Mouse (Mus musculus) right cerebral cortex, postnatal 4 days (tissue): ENCODE data around the gene Moap1.

Experiments
- DNase-seq: peaks from one replicate; pipeline ENCODE4 v3.0.0-alpha.2; 2022

Moap1 gene

DNA sequence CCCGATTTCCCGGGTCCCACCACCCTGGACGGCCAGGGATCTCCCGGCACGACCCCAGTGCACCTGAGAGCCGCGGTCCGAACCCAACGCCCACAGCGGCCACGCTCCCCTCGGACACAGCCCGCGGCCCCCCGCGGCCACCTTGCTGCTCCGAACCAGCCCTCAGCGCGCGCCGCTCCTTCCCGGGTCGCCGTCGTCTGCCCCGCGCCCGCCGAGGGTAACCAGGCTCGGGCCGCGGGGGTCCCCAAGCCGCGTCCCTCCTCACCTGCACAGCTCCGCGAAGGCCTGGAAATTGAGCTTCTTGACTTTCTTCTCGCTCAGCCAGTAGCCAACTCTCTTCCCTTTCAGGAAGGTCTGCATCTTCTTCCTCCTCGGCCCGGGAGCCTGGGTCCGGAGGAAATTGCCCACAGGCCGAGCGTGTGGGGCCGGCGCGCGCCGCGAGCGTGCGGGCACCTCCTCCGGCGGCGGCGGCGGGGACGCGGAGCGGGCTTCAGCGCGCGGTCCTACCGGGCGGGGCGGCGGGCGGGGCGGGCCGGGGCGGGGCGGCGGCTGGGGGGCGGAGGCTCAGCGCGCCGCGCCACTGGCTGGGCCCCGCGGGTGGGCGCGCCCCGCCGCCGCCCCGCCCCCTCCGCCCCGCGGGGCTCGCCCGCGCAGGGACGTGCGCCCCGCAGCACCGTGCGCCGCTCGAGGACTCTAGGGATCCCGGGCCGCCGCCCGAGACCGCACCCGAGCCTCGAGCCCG, 38.8 kb downstream of the Moap1 start, which contains the start of gene Itpk1:
Gene Itpk1 (minus strand): TSS at position 474 of the 742 bp plus-strand sequence.
- peak; percentile 73 for DNase-seq

GRCm38 (mm10) chr12:102703921-102704408, 39.5 kb downstream of the Moap1 start:
- DNase-seq = no peak

DNA sequence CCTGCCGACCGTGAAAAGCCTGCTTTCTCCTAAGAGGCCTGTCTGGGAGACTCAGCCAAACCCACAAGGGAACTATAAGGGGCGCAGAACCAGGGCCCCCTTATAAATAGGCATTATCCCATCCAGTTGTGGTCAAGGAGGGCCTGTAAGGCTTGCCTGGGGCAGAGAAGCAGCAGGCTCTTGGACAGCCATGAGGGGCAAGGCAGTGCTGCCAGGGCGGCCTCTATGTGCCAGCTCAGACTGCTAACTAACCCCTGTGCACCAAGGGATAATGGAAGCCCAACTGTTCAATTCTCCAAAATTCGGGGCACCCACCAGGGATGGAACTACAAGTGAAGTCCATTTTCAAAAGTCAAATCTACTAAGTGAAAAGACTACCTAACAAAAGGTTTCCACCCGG, 40.0 kb downstream of the Moap1 start:
- no peak for DNase-seq

DNA sequence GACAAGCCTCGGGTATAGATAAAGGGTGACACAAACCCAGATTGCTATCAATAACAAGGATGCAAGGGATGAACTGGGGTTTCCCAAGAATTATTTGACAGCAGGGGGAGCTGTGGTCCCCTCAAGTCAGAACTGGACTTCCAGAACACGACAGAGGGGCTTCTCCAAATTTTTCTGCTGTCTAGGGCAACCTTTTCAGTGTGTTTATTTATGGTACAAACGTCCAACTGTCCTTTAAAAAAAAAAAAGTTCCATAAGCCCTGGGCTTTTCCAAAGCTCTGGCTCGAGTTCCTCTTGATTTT, 40.4 kb downstream of the Moap1 start:
- no peak for DNase-seq

- DNase-seq = peak; percentile 97
Measured at GRCm38 (mm10) chr12:102702356-102703110, 40.9 kb downstream of the Moap1 start.

DNA sequence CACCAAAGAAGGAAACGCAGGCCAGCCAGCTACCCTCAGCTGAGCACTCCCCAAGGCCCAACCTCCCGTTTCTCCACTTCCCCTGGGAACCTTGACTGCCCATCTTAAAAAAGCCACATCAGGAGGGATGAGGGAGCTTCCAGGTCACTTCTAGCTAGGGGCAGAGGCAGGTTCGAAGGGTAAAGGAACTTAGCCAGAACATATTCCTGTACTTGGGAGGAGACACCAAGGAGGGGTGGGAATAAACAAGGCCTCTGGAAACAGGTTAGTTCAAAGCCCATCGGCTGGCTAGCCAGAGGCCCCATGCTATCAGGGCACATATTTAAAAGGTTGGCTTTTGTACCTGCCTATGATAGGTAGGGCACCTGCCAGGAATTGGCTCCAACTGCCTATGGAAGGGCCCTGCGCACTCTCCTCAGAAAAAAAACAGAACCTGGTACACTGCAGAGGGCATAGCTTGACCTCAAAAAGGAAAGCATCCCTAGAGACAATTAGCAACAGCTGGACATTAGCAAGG, 41.7 kb downstream of the Moap1 start:
- no peak for DNase-seq

GRCm38 (mm10) chr12:102700453-102700852, 43.0 kb downstream of the Moap1 start:
- DNase-seq = no peak

DNA sequence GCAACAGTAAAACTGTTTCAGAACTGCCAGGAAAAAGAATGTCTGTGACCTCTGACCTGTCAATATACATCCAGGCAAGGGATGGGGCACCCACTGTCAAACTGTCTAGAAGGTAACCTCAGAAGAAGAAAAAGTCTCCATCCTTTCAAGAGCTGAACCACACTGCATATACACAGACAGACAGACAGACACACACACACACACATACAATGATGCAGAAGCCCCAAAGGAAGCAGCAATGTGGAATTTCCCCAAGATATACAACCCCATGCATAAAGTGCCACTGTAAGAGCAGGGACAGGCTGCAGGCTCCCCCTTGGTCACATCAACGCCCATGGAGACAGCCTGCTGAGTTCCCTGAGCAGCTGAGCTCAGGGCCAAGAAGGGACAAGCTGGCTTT, 44.3 kb downstream of the Moap1 start:
- DNase-seq = no peak

GRCm38 (mm10) chr12:102698089-102698684, 45.3 kb downstream of the Moap1 start:
- DNase-seq = no peak

DNA sequence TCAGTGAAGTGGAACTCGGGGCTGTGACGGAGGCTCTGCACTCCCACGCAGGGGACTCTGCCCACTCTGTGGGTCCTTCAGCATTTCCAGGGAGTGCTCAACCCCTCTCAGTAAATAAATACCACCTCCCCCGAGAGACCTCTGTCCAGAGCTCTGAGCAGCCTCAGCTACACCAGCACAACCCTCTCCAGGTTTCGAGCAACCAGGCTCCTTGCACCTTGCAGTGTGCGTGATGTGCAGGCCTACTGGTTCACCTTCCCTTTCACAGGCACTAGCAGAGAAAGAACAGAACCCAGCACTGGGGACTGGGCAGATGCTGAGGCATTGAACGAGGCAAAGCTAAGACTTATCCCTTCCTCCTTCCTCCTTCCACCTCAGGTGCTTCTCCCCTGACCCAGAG, 46.1 kb downstream of the Moap1 start:
- DNase-seq = no peak

DNA sequence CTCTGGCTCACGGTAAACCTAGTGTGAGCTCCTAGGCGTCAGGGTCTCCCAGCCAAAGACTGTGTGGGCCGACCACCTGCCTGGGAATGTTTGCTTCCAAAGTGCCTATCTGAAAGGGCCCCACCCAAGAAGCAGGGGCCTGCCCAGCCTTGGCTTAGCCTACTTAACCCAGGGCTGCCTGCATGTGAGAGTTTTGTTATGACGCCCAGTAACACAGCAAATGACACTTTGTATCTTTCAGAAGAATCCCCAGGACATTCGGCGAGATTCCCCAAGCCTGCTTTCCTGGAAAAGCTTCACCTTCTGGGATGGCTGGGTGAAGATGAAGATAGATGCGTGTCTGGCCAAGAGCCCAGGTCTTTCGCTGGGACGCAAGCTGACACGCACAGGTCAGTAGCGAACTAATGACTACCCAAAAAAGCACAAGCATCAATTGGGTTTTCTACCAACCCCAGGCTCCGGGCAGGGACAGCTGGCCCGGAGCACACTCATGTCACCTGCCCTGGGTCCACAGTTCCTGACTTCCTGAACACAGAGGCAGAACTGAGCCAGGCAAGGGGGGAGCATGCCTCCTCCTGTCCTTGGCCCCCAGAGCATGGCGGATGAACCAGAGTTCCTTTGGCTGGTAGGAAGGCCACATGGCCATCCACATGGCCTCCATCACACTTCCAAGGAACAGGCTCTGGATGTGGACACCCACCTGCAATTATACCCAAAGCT, 46.7 kb downstream of the Moap1 start:
- DNase-seq = no peak

- DNase-seq = no peak
Measured at GRCm38 (mm10) chr12:102695369-102696239, 47.9 kb downstream of the Moap1 start.
